Mouse (Mus musculus): ENCODE measurements around the gene B230118H07Rik. TPM values are rescaled to one million over a fixed set of nuclear protein-coding genes. Genes with fewer than 3 reads are reported as not detected.

The B230118H07Rik gene
- total and polyA plus RNA-seq, 3 experiments = 22.4 to 30.6 TPM; not detected in 1

- TF ChIP-seq CHD1 (IDR thresholded peaks at IDR 0.05; ENCODE audit: low read depth, low read length) (no peak), TBP (IDR thresholded peaks at IDR 0.05; ENCODE audit: low read depth, low read length) (no peak), MXI1 (IDR thresholded peaks at IDR 0.05; ENCODE audit: low read depth, low read length) (no peak), KAT2A (conservative IDR thresholded peaks at IDR 0.05; ENCODE audit: low read depth, low read length) (no peak), CHD2 (IDR thresholded peaks at IDR 0.05; ENCODE audit: low read length) (no peak)
Observed at GRCm38 (mm10) chr2:101673547-101673946, 24.2 kb upstream of the B230118H07Rik start.

DNA sequence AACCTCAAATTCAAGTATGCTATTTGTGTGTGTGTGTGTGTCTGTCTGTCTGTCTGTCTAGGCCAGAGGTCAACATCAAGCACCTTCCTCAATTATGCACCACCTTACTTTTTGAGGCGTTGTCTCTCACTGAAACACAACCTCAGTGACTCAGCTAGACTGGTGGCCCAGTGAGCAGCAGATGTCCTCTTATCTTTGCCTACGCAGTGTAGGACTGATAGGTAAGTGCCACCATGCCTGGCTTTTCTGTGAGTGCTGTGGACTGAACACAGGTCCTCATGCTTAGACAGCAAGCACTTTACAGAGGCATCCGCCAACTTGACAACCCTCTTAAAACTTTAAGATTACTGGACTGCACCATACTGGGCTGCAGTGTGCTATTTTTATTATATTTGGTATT is 19.4 kb upstream of the B230118H07Rik start:
- TF ChIP-seq MAZ (IDR thresholded peaks at IDR 0.05; ENCODE audit: low read depth, low read length) (no peak), USF1 (IDR thresholded peaks at IDR 0.05; ENCODE audit: low read depth, low read length) (no peak), CHD1 (IDR thresholded peaks at IDR 0.05; ENCODE audit: low read depth, low read length) (no peak), TCF12 (IDR thresholded peaks at IDR 0.05; ENCODE audit: low read depth, low read length) (0 out of 2 replicates have a peak, but pooled peaks have one; percentile 11), NELFE (IDR thresholded peaks at IDR 0.05; ENCODE audit: low read depth, low read length) (no peak), GATA1 (IDR thresholded peaks at IDR 0.05; ENCODE audit: low read depth, low read length) (peak; percentile 47; the same call in 1 of the 2 replicates), EP300 (IDR thresholded peaks at IDR 0.05; ENCODE audit: low read depth in 1 of 2, low read length in 2 of 2) (0 out of 4 replicates have a peak, but pooled peaks of 1 of the 2 experiments have one; percentile 18), TAL1 (IDR thresholded peaks at IDR 0.05; ENCODE audit: low read length) (0 out of 2 replicates have a peak, but pooled peaks have one; percentile 30)
- no peak overlapping the region for H3K27ac ChIP-seq (ENCODE audit: control insufficient read depth, low read depth, low read length)
- peak; percentile 56 for DNase-seq (ENCODE audit: low read depth, low spot score)
- no peaks in the 10 kb centered on the region for H3K9me3 ChIP-seq (replicated peaks; ENCODE audit: insufficient read depth, low read length)
- H3K9ac ChIP-seq (ENCODE audit: control insufficient read depth, low read depth, low read length, poor library complexity, severe bottlenecking) = no peak overlapping the region
- H3K27me3 ChIP-seq (ENCODE audit: control insufficient read depth in 1 of 2, insufficient read depth in 2 of 2, low read length in 2 of 2) = no peaks in the 10 kb centered on the region; a peak in 2 of 4 replicates
- no peaks in the 10 kb centered on the region for H3K36me3 ChIP-seq (ENCODE audit: control insufficient read depth in 1 of 2, insufficient read depth in 2 of 2, low read length in 2 of 2)
- H3K4me3 ChIP-seq (ENCODE audit: control insufficient read depth in 1 of 2, insufficient read depth in 1 of 2, low read depth in 2 of 2, low read length in 2 of 2) = no peak overlapping the region
- H3K79me2 ChIP-seq (ENCODE audit: control insufficient read depth, insufficient read depth, low read length, poor library complexity) = no peaks in the 10 kb centered on the region
- H3K4me1 ChIP-seq (ENCODE audit: control insufficient read depth in 1 of 2, insufficient read depth in 2 of 2, low read length in 2 of 2) = no peaks in the 10 kb centered on the region

More at GRCm38 (mm10) chr2:101673547-101673946, 24.2 kb upstream of the B230118H07Rik start:
- DNase-seq (ENCODE audit: low read depth, low spot score) = no peak
- H3K36me3 ChIP-seq (ENCODE audit: control insufficient read depth in 1 of 2, insufficient read depth in 2 of 2, low read length in 2 of 2) = peaks cover 0 to 2% of the 10 kb centered on the region in 2 experiments; a peak in 1 of 4 replicates
- peaks cover 0 to 4% of the 10 kb centered on the region in 2 experiments; a peak in 2 of 4 replicates for H3K27me3 ChIP-seq (ENCODE audit: control insufficient read depth in 1 of 2, insufficient read depth in 2 of 2, low read length in 2 of 2)
- H3K27ac ChIP-seq (ENCODE audit: control insufficient read depth, low read depth, low read length) = no peak overlapping the region
- H3K4me3 ChIP-seq (ENCODE audit: control insufficient read depth in 1 of 2, insufficient read depth in 1 of 2, low read depth in 2 of 2, low read length in 2 of 2) = no peak overlapping the region
- no peak overlapping the region for H3K9ac ChIP-seq (ENCODE audit: control insufficient read depth, low read depth, low read length, poor library complexity, severe bottlenecking)
- no peaks in the 10 kb centered on the region for H3K9me3 ChIP-seq (replicated peaks; ENCODE audit: insufficient read depth, low read length)
- H3K4me1 ChIP-seq (ENCODE audit: control insufficient read depth in 1 of 2, insufficient read depth in 2 of 2, low read length in 2 of 2) = peaks cover 0 to 3% of the 10 kb centered on the region in 2 experiments; a peak in 1 of 4 replicates
- H3K79me2 ChIP-seq (ENCODE audit: control insufficient read depth, insufficient read depth, low read length, poor library complexity) = peaks cover 3% of the 10 kb centered on the region

- DNase-seq (ENCODE audit: low read depth, low spot score) = no peak
- Histone ChIP-seq H3K27ac (ENCODE audit: control insufficient read depth, low read depth, low read length) (no peak overlapping the region), H3K36me3 (ENCODE audit: control insufficient read depth in 1 of 2, insufficient read depth in 2 of 2, low read length in 2 of 2) (no peaks in the 10 kb centered on the region), H3K27me3 (ENCODE audit: control insufficient read depth in 1 of 2, insufficient read depth in 2 of 2, low read length in 2 of 2) (peaks cover 2 to 5% of the 10 kb centered on the region in 2 experiments), H3K9me3 (replicated peaks; ENCODE audit: insufficient read depth, low read length) (no peaks in the 10 kb centered on the region), H3K4me1 (ENCODE audit: control insufficient read depth in 1 of 2, insufficient read depth in 2 of 2, low read length in 2 of 2) (no peaks in the 10 kb centered on the region), H3K4me3 (ENCODE audit: control insufficient read depth in 1 of 2, insufficient read depth in 1 of 2, low read depth in 2 of 2, low read length in 2 of 2) (no peak overlapping the region), H3K79me2 (ENCODE audit: control insufficient read depth, insufficient read depth, low read length, poor library complexity) (no peaks in the 10 kb centered on the region), H3K9ac (ENCODE audit: control insufficient read depth, low read depth, low read length, poor library complexity, severe bottlenecking) (no peak overlapping the region)
- no peak for TF ChIP-seq NELFE (IDR thresholded peaks at IDR 0.05; ENCODE audit: low read depth, low read length)
- TF ChIP-seq SMC3 (IDR thresholded peaks at IDR 0.05; ENCODE audit: low read depth, low read length) = no peak
- no peak for TF ChIP-seq TCF12 (IDR thresholded peaks at IDR 0.05; ENCODE audit: low read depth, low read length)
- TF ChIP-seq MAZ (IDR thresholded peaks at IDR 0.05; ENCODE audit: low read depth, low read length) = no peak
- TF ChIP-seq MEF2A (IDR thresholded peaks at IDR 0.05; ENCODE audit: extremely low read depth, insufficient replicate concordance, low read depth, low read length, poor library complexity, severe bottlenecking) = no peak
- no peak for TF ChIP-seq CTCF (IDR thresholded peaks at IDR 0.05 in 2 of 3, conservative IDR thresholded peaks at IDR 0.05 in 1 of 3; ENCODE audit: control insufficient read depth in 1 of 3, insufficient read depth in 1 of 3, low read depth in 2 of 3, low read length in 3 of 3, poor library complexity in 1 of 3, severe bottlenecking in 1 of 3)
- no peak for TF ChIP-seq TAL1 (IDR thresholded peaks at IDR 0.05; ENCODE audit: low read length)
- no peak for TF ChIP-seq HCFC1 (IDR thresholded peaks at IDR 0.05; ENCODE audit: low read depth, low read length)
- no peak for TF ChIP-seq CHD2 (IDR thresholded peaks at IDR 0.05; ENCODE audit: low read length)
- no peak for TF ChIP-seq USF1 (IDR thresholded peaks at IDR 0.05; ENCODE audit: low read depth, low read length)
- TF ChIP-seq ZMIZ1 (IDR thresholded peaks at IDR 0.05; ENCODE audit: low read depth, low read length) = no peak
Observed at GRCm38 (mm10) chr2:101665703-101666092, 16.4 kb upstream of the B230118H07Rik start.
